Mouse (Mus musculus) embryonic facial prominence, embryonic 14.5 days (tissue): Measurements from ENCODE around the gene Esrrg. TPM values are rescaled to one million over a fixed set of nuclear protein-coding genes. Genes with fewer than 3 reads are reported as not detected.

Experiments used
- ATAC-seq: fragments of 200-750 bp; cut with Nextera tagmentation; 2 replicates; pipeline ENCODE4 v1.8.0; 2017; ENCODE audit warnings: low read depth, moderate number of reproducible peaks, moderate TSS enrichment
- DNase-seq: peaks from one replicate; pipeline ENCODE4 v3.0.0-alpha.2; 2015; ENCODE audit warnings: low spot score
- H3K27ac ChIP-seq: fragments of 300-500 bp; sonication (generic); replicated peaks from 2 replicates; pipeline ENCODE4 v1.5.1; 2014; ENCODE audit warnings: low read depth, mild to moderate bottlenecking, low read length, moderate library complexity
- H3K27me3 ChIP-seq: fragments of 300-500 bp; sonication (generic); replicated peaks from 2 replicates; pipeline ENCODE4 v1.6.1; 2014; ENCODE audit warnings: low read length; ENCODE audit not compliant: control insufficient read depth, insufficient read depth
- H3K36me3 ChIP-seq: fragments of 300-500 bp; sonication (generic); 2 replicates; pipeline ENCODE4 v1.6.1; 2014; ENCODE audit warnings: low read length, mixed read lengths; ENCODE audit not compliant: control insufficient read depth, insufficient read depth
- H3K4me1 ChIP-seq: fragments of 300-500 bp; sonication (generic); 2 replicates; pipeline ENCODE4 v1.6.1; 2014; ENCODE audit warnings: antibody characterized with exemption, low read length; ENCODE audit not compliant: control insufficient read depth, insufficient read depth
- H3K4me2 ChIP-seq: fragments of 300-500 bp; sonication (generic); 2 replicates; pipeline ENCODE4 v1.6.1; 2014; ENCODE audit warnings: low read depth, mild to moderate bottlenecking, low read length, moderate library complexity, mixed read lengths
- H3K4me3 ChIP-seq: fragments of 300-500 bp; sonication (generic); 2 replicates; pipeline ENCODE4 v1.5.1; 2014; ENCODE audit warnings: low read depth, mild to moderate bottlenecking, low read length
- H3K9ac ChIP-seq: fragments of 300-500 bp; sonication (generic); 2 replicates; pipeline ENCODE4 v1.6.1; 2014; ENCODE audit warnings: low read depth, mild to moderate bottlenecking, low read length, moderate library complexity, mixed read lengths
- H3K9me3 ChIP-seq: fragments of 300-500 bp; sonication (generic); 2 replicates; pipeline ENCODE4 v1.6.1; 2016; ENCODE audit warnings: low read length; ENCODE audit not compliant: control insufficient read depth
- WGBS: fragments of 180-500 bp; shearing (Covaris S2); extraction: QIAGEN DNeasy Blood & Tissue Kit; methylation state at CpG from one replicate; pipeline ENCODE4 v1.1.7; 2014; 5-methylcytosine and 5-hydroxymethylcytosine counted together
- polyA plus RNA-seq: library from polyadenylated mRNA; unstranded; fragments of >200 nt; fragmentation: Nextera tagmentation; extraction: Ambion mirVana; gene quantifications from 2 replicates; pipeline ENCODE4 v1.2.1, GENCODE M21; 2014

Gene Esrrg
- polyA plus RNA-seq, 1 experiment from 2014 or later: 3.1 TPM

DNA sequence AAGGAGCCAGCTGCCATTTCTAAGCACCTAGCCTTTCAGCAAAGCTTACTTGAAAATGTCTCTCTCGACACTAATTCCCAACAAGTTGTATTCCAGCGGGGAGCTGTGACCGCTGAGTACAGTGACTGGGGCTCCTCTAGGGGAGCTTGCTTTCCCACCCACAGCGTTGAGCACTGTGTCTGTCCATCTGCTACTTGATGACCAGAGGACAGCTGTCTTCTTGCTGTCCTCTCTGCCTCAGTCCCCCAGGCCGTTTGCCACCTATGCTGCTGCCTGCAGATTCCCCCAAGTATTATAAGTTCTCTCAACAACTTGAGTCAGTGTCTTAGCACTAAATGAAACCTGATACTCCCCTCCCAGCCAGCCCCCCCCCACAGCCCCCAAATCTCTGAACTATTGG, 195.4 kb downstream of the Esrrg start:
- Histone ChIP-seq H3K9ac (no peak overlapping the region), H3K4me2 (no peak overlapping the region), H3K4me1 (peaks cover 15% of the 10 kb centered on the region), H3K27ac (no peak overlapping the region), H3K36me3 (no peaks in the 10 kb centered on the region), H3K4me3 (no peak overlapping the region), H3K27me3 (no peaks in the 10 kb centered on the region), H3K9me3 (no peaks in the 10 kb centered on the region)
- peak; percentile 27 for DNase-seq
- 18% methylated on average over 5 of the region's 5 CpGs for WGBS
- no peak for ATAC-seq

GRCm38 (mm10) chr1:187805001-187805400, 196.4 kb downstream of the Esrrg start:
- no peak for ATAC-seq
- H3K4me2 ChIP-seq: no peak overlapping the region

DNA sequence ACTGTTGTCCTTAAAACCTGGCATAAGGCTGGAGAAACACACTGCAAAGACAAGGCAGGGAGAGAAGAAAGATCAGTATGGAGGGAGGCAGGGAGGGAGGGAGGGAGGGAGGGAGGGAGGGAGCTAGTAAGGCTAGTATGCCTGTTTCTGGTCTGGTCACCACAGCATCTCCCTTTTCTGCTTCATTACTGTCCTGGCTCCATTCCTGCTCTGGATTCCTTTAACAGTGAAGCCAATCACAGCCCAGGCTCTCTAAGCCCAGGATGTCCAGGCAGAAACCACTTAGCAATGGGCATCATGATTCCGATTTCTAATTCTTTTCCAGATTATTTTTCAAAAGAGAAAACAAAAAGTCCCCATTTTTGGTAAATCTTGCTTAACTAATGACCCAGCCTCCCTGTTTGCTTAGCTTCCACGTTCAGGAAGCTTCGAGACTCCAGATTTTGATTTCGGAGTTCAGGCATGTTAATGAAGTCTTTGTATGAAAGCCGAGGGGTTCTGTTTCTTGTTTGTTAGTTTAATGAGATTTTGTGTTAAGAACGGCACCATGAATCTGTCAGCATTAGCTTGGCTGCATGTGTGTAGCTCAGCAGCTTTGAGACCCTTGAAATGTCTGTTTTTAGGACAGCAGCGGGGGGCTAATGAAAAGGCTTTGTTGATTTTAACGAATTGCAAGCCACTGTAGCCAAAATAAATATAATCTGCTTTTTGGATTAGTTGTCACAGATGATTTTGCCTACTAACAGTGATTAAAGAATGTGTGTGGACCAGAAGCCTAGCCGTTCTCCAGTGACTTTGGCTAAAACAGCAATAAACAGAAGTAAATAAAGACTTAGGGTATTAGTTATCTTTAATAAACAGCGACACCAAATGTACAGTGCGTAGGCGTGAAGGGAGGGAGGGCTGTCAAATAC, 199.1 kb downstream of the Esrrg start:
- H3K4me2 ChIP-seq: no peak overlapping the region; the same call in 1 of the 2 replicates
- no peak overlapping the region for H3K27ac ChIP-seq
- DNase-seq (peak; percentile 36), ATAC-seq (no peak)
- H3K36me3 ChIP-seq: no peaks in the 10 kb centered on the region
- no peaks in the 10 kb centered on the region for H3K9me3 ChIP-seq
- no peaks in the 10 kb centered on the region for H3K27me3 ChIP-seq
- no peak overlapping the region for H3K9ac ChIP-seq
- no peak overlapping the region for H3K4me3 ChIP-seq
- WGBS: 40% methylated on average over 12 of the region's 12 CpGs
- peaks cover 15% of the 10 kb centered on the region for H3K4me1 ChIP-seq

More at GRCm38 (mm10) chr1:187805001-187805400, 196.4 kb downstream of the Esrrg start:
- no peak for DNase-seq
- WGBS: 60% methylated on average over 6 of the region's 6 CpGs
- Histone ChIP-seq H3K27ac (no peak overlapping the region), H3K36me3 (no peaks in the 10 kb centered on the region), H3K4me3 (no peak overlapping the region), H3K9me3 (no peaks in the 10 kb centered on the region), H3K4me1 (peaks cover 15% of the 10 kb centered on the region), H3K9ac (no peak overlapping the region), H3K27me3 (no peaks in the 10 kb centered on the region)

DNA sequence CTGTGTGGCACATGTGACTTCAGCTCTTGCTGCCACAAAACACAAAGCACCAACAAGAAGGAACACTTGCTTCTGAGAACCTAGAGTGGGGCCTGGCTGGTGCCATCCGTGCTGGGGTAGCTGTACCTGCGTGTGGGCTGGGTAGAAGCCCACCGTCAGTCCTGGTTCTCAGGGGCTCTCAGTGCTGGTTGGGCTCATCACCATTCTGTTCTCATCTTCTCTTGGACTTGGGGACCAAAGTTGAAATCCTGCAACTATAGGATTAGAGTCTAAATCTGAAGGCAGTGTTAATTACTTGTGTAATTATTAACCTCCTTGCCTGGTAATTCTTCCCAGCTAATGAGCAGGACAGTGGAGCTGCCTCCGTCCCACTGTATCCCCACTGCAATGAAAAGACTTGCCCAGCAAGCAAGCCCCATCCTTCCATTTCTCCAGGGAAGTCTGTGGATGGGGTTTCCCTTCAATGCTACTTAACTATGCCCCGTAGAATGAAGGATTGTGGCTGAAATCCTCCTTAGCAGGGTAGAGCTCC, 199.9 kb downstream of the Esrrg start:
- H3K27me3 ChIP-seq: no peaks in the 10 kb centered on the region
- no peaks in the 10 kb centered on the region for H3K9me3 ChIP-seq
- DNase-seq (no peak), ATAC-seq (no peak)
- no peak overlapping the region for H3K4me3 ChIP-seq
- no peak overlapping the region for H3K9ac ChIP-seq
- no peak overlapping the region for H3K4me2 ChIP-seq
- H3K4me1 ChIP-seq: peaks cover 13% of the 10 kb centered on the region
- no peak overlapping the region for H3K27ac ChIP-seq
- 76% methylated on average over 5 of the region's 5 CpGs for WGBS
- H3K36me3 ChIP-seq: no peaks in the 10 kb centered on the region

DNA sequence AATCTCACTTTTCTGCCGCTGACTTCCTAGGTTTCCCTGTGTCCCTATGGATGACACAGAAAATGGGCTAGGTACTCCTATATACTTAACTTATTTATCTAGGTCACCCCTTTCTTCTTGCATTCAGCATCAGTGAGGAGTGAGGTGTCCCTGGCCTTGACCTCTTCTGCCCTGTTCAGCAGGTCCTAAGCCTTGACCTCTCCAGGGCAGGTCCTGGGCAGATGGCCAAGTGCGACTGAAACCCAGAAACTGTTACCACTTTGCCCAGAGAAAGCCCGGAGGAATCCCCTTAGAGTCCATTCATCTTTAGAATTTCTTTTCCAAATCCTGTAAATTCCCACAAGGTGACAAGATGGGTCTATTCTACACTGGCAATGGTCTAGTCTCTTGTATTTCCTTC, 201.0 kb downstream of the Esrrg start:
- ATAC-seq: no peak
- Histone ChIP-seq H3K4me2 (no peak overlapping the region), H3K9ac (no peak overlapping the region), H3K27ac (no peak overlapping the region), H3K9me3 (no peaks in the 10 kb centered on the region), H3K4me1 (peaks cover 7% of the 10 kb centered on the region), H3K4me3 (no peak overlapping the region), H3K27me3 (no peaks in the 10 kb centered on the region), H3K36me3 (no peaks in the 10 kb centered on the region)
- no peak for DNase-seq
- 79% methylated on average over 3 of the region's 3 CpGs for WGBS

DNA sequence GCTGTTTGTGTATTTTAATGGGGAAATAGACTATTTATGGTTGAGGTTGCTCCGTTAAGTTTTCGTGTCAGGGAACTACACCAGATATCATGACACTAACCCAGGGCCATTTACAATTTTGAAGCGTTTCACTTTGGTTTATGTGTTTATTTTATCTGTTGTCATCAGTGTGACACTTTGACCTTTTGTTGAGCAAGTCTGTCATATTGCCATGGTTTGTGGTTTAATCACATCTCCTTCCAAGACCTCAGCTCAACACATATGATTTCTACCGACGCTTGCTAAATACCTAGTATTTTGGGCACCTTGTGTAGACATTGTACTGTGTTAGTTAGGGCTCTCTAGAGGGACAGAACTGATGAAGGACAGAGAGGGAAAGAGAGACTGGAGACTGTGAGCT, 210.8 kb downstream of the Esrrg start:
- ATAC-seq (no peak), DNase-seq (no peak)
- Histone ChIP-seq H3K4me1 (no peaks in the 10 kb centered on the region), H3K27ac (no peak overlapping the region), H3K4me3 (no peak overlapping the region), H3K27me3 (no peaks in the 10 kb centered on the region), H3K36me3 (no peaks in the 10 kb centered on the region), H3K9ac (no peak overlapping the region), H3K9me3 (no peaks in the 10 kb centered on the region), H3K4me2 (no peak overlapping the region)
- whole genome bisulfite sequencing: 91% methylated on average over 5 of the region's 5 CpGs

DNA sequence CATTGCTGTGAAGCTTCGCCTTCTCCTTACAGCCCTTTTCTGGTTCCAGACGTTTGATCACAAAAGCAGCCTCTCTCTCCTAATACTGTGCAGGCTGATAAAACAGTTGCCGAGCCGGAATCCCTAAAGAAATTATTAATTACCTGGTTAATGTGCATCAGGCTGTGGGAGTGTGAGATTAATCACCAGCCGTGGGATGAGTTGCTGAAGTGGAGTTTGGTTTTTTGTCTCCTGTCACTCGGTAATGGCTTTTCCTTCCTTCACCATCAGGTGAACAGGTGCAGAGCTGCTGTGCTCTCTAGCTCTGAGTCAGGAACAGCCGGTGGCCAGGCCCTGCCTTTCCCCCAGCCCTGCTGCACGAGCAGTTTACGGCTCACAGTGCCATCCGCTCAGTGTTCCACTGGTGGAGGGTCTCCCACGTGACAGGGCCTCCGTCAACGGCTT, 212.8 kb downstream of the Esrrg start:
- no peaks in the 10 kb centered on the region for H3K4me1 ChIP-seq
- H3K4me2 ChIP-seq: no peak overlapping the region
- H3K27ac ChIP-seq: no peak overlapping the region
- ATAC-seq (peak; percentile 53; the same call in 1 of the 2 replicates), DNase-seq (peak; percentile 30)
- no peak overlapping the region for H3K9ac ChIP-seq
- no peaks in the 10 kb centered on the region for H3K27me3 ChIP-seq
- WGBS: 54% methylated on average over 13 of the region's 13 CpGs
- H3K36me3 ChIP-seq: no peaks in the 10 kb centered on the region
- H3K4me3 ChIP-seq: no peak overlapping the region
- H3K9me3 ChIP-seq: no peaks in the 10 kb centered on the region

GRCm38 (mm10) chr1:187823351-187823750, 214.8 kb downstream of the Esrrg start:
- Histone ChIP-seq H3K4me2 (no peak overlapping the region), H3K9ac (no peak overlapping the region), H3K4me1 (no peaks in the 10 kb centered on the region), H3K36me3 (no peaks in the 10 kb centered on the region), H3K4me3 (no peak overlapping the region), H3K27ac (no peak overlapping the region), H3K9me3 (no peaks in the 10 kb centered on the region), H3K27me3 (no peaks in the 10 kb centered on the region)
- DNase-seq (no peak), ATAC-seq (no peak)
- 71% methylated on average over 5 of the region's 5 CpGs for WGBS
